Mouse (Mus musculus) ES-Bruce4 (cell line): ENCODE results near the gene Vmn2r70.

Experiments
- CTCF ChIP-seq: IDR thresholded peaks from one replicate; pipeline ENCODE4 v1.8.1; 2011; ENCODE audit warnings: low read depth, low read length
- POLR2A ChIP-seq: IDR thresholded peaks from one replicate; pipeline ENCODE4 v1.8.1; 2011; ENCODE audit warnings: low read length; ENCODE audit not compliant: insufficient read depth

DNA sequence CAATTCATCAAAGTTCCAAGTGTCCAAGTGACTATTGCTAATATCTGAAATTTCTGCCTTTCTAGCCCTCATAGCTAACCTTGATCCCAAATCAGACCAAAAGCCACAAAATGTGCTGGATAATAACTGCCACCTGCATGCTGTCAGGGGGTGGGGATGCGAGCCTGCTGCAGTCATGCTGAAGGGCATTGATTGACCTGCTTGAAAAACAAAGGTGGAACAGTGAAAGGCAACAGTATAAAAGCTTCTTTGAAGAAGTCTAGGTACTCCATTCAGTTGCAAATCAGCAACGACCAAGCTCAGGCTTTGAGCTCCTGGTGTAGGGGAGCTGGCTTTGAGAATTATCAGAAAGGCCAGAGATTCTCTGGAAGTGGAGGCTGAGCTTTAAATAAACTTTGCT, 25.9 kb downstream of the Vmn2r70 start:
- TF ChIP-seq POLR2A (no peak), CTCF (no peak)
